Mouse (Mus musculus): ENCODE measurements around the gene Fem1a. TPM values are rescaled to one million over a fixed set of nuclear protein-coding genes. Genes with fewer than 3 reads are reported as not detected.

The Fem1a gene
- 5.7 and 6.4 TPM in 2 replicates for polyA plus RNA-seq (2015; fragmentation: Nextera tagmentation; extraction: Ambion mirVana)

DNA sequence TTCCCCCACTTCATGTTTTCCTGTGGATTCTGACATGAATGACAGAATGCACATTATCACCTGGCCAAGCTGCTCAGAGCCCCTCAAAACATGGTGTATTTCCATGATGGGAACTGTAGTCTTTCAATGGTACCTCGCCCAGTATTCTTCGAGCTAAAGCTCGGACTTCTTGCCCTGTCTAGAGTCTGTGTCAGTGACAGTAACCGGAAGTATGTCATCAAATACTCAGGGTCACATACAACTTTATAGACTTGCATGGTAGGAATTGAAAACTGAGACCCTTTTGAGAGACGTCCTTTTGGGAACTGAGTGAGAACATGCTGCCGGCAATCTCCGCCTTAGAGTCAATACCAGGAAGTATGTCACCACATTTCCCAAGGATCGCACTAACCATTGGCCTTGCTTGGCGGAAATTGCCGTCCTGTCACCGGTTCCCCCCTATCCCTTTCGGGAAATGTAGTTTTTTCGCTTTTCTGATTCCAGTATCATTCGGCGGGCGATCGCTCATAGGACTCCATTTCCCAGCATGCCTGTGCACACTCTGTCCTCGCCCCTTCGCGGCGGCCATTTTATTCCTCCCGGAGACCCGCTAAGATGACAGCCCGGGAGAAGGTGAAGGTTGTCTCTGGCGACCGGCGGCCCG, at the start of gene Fem1a:
TSS of gene Fem1a (plus strand) at position 572 of the 643 bp plus-strand sequence.
- Histone ChIP-seq H3K4me1 (replicated peaks) (peaks cover 52% of the 10 kb centered on the region), H3K9me3 (replicated peaks) (no peaks in the 10 kb centered on the region), H3K36me3 (replicated peaks) (peaks cover 37% of the 10 kb centered on the region), H3K4me2 (peak within 1 kb of the TSS; percentile 96), H3K4me3 (replicated peaks) (peak within 1 kb of the TSS; percentile 74), H3K27me3 (no peaks in the 10 kb centered on the region), H3K27ac (replicated peaks) (peak within 1 kb of the TSS; percentile 95), H3K9ac (peak within 1 kb of the TSS; percentile 71)
- peak; percentile 92 for ATAC-seq (ENCODE audit: insufficient read depth)
- WGBS (ENCODE audit: insufficient replicate concordance), result under 1% methylated on average over 28 of the region's 28 CpGs

DNA sequence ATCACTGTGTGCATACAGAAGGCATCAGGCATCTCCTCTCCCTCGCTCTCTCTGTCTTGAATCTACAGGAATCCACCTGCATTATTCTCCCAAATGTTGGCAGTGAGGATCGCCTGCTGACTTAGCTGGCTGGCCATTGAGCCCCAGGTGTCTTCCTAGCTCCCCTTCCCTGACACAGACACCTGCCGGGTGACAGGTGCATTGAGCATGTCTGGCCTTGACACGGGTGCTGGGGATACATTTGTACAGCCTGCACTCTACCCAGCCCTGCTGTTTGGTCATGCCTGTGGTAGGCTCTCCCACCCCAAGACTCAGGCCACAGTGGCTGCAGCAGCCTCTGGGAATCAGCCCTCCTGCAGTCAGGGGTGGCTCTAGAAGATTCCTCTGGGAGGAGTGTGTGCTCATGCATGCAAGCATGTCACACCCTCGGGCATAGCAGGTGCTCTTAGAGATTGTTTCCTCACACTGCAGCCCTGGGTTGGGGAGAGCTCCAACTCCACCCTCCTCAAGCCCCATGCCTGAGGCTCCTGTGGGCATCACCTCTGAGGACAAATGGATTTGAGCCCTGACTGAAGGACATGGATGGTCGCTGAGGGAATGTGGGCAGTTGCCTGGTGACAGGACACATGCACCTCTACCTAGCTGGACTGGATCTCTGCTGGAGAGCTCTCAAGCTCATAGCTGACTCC, 49.5 kb upstream of the Fem1a start:
- Histone ChIP-seq H3K4me3 (replicated peaks) (no peak overlapping the region), H3K27me3 (no peaks in the 10 kb centered on the region), H3K9me3 (replicated peaks) (no peaks in the 10 kb centered on the region), H3K4me1 (replicated peaks) (peaks cover 33% of the 10 kb centered on the region), H3K36me3 (replicated peaks) (peaks cover 82% of the 10 kb centered on the region), H3K4me2 (no peak overlapping the region), H3K27ac (replicated peaks) (peak overlapping the region; percentile 65), H3K9ac (no peak overlapping the region)
- ATAC-seq (ENCODE audit: insufficient read depth), result no peak
- 61% methylated on average over 6 of the region's 6 CpGs for WGBS (ENCODE audit: insufficient replicate concordance)

DNA sequence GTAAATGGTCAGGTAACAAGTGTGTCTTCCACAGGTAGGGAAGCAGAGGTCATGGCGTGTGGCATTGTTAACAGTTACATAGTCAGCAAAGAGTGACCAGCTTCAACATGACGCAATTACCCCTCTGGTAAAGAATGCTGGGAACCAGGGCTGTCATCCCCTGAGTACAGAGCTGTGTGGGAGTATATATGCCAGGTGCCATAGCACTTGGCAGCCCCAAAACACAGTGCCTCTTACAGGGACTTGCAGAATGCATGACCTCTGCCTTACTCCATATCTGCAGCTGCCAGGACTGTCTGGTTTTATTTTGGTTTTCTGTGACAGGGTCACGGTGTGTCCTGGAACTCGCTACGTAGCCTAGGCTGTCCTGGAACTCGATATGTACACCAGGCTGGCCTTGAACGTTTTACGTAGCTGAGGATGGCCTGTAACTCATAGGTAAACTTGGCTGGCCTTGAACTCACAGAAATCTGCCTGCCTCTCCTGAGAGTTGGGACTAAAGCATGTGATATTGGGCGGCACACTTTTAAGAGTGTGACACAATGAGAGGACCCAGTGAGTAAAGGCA, 48.6 kb upstream of the Fem1a start:
- H3K9me3 ChIP-seq (replicated peaks), result no peaks in the 10 kb centered on the region
- 78% methylated on average over 9 of the region's 9 CpGs for WGBS (ENCODE audit: insufficient replicate concordance)

GRCm38 (mm10) chr17:56208821-56209220, 47.8 kb upstream of the Fem1a start:
- WGBS (ENCODE audit: insufficient replicate concordance), result 75% methylated on average over 3 of the region's 3 CpGs
- no peak overlapping the region for H3K4me3 ChIP-seq (replicated peaks)
- peaks cover 68% of the 10 kb centered on the region for H3K36me3 ChIP-seq (replicated peaks)
- no peaks in the 10 kb centered on the region for H3K27me3 ChIP-seq
- H3K9me3 ChIP-seq (replicated peaks), result no peaks in the 10 kb centered on the region
- no peak overlapping the region for H3K4me2 ChIP-seq
- H3K27ac ChIP-seq (replicated peaks), result no peak overlapping the region
- ATAC-seq (ENCODE audit: insufficient read depth), result no peak
- no peak overlapping the region for H3K9ac ChIP-seq
- peaks cover 44% of the 10 kb centered on the region for H3K4me1 ChIP-seq (replicated peaks)

More for the DNA sequence above, 48.6 kb upstream of the Fem1a start:
- H3K4me3 ChIP-seq (replicated peaks), result no peak overlapping the region
- H3K27ac ChIP-seq (replicated peaks), result no peak overlapping the region
- no peaks in the 10 kb centered on the region for H3K27me3 ChIP-seq
- ATAC-seq (ENCODE audit: insufficient read depth), result no peak
- H3K4me2 ChIP-seq, result no peak overlapping the region
- no peak overlapping the region for H3K9ac ChIP-seq
- H3K4me1 ChIP-seq (replicated peaks), result peaks cover 42% of the 10 kb centered on the region
- H3K36me3 ChIP-seq (replicated peaks), result peaks cover 76% of the 10 kb centered on the region

GRCm38 (mm10) chr17:56211090-56211489, 45.5 kb upstream of the Fem1a start:
- Histone ChIP-seq H3K9ac (no peak overlapping the region), H3K4me2 (no peak overlapping the region), H3K27ac (replicated peaks) (no peak overlapping the region), H3K27me3 (no peaks in the 10 kb centered on the region), H3K4me1 (replicated peaks) (peaks cover 45% of the 10 kb centered on the region), H3K4me3 (replicated peaks) (no peak overlapping the region), H3K9me3 (replicated peaks) (no peaks in the 10 kb centered on the region), H3K36me3 (replicated peaks) (peaks cover 49% of the 10 kb centered on the region)
- WGBS (ENCODE audit: insufficient replicate concordance), result 73% methylated on average over 2 of the region's 2 CpGs
- no peak for ATAC-seq (ENCODE audit: insufficient read depth)

- Histone ChIP-seq H3K4me2 (peak overlapping the region; percentile 5; the same call in 1 of the 2 replicates), H3K36me3 (replicated peaks) (peaks cover 42% of the 10 kb centered on the region)
- WGBS (ENCODE audit: insufficient replicate concordance), result 18% methylated on average over 6 of the region's 6 CpGs
Measured at GRCm38 (mm10) chr17:56212676-56213075, 43.9 kb upstream of the Fem1a start.

DNA sequence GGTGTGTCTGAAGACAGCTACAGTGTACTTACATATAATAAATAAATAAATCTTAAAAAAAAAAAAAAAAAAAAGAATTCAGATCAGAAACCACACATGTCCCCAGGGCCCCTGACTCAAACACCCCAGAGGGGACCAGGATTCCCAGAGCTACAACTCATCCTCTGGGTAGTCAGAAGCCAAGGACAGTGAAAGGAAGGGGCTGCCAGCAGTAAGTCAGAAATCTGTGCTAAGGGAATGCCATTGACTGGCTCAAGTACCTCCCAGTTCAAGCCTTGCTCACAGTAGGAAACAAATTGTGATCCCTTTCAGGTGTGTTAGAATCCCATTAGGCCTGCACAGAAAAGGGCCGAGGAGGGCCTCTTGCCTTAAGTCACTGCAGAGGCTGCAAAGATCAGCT, 42.4 kb upstream of the Fem1a start:
- ATAC-seq (ENCODE audit: insufficient read depth), result no peak
- Histone ChIP-seq H3K27ac (replicated peaks) (no peak overlapping the region), H3K9me3 (replicated peaks) (no peaks in the 10 kb centered on the region), H3K27me3 (no peaks in the 10 kb centered on the region), H3K9ac (no peak overlapping the region), H3K4me3 (replicated peaks) (no peak overlapping the region), H3K36me3 (replicated peaks) (peaks cover 32% of the 10 kb centered on the region), H3K4me1 (replicated peaks) (peaks cover 44% of the 10 kb centered on the region), H3K4me2 (no peak overlapping the region)
- 63% methylated on average over 1 of the region's 1 CpGs for WGBS (ENCODE audit: insufficient replicate concordance)

More at GRCm38 (mm10) chr17:56212676-56213075, 43.9 kb upstream of the Fem1a start:
- peak; percentile 58 for ATAC-seq (ENCODE audit: insufficient read depth)
- Histone ChIP-seq H3K27ac (replicated peaks) (peak overlapping the region; percentile 69), H3K4me3 (replicated peaks) (no peak overlapping the region), H3K9me3 (replicated peaks) (no peaks in the 10 kb centered on the region), H3K9ac (no peak overlapping the region), H3K27me3 (no peaks in the 10 kb centered on the region), H3K4me1 (replicated peaks) (peaks cover 46% of the 10 kb centered on the region)

DNA sequence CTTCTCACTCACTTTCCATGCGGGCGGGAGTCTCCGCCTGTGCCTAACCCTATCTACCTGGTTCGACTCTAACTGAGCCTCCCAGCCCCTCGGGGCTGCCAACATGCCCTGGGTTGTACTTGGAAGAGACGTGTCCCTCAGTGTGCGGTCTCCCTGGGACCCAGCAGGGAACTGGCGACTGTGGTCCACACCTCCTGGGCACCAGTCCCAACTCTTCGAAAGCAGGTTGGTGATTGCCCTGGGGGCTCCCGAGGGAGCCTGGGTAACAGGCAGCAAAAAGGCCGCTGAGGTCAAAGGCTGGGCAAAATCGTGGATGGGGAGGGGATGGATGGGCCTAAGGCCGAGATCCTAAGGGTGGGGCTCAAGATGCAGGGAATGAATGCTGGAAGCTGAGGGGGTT, 38.9 kb upstream of the Fem1a start:
- ATAC-seq (ENCODE audit: insufficient read depth), result no peak

DNA sequence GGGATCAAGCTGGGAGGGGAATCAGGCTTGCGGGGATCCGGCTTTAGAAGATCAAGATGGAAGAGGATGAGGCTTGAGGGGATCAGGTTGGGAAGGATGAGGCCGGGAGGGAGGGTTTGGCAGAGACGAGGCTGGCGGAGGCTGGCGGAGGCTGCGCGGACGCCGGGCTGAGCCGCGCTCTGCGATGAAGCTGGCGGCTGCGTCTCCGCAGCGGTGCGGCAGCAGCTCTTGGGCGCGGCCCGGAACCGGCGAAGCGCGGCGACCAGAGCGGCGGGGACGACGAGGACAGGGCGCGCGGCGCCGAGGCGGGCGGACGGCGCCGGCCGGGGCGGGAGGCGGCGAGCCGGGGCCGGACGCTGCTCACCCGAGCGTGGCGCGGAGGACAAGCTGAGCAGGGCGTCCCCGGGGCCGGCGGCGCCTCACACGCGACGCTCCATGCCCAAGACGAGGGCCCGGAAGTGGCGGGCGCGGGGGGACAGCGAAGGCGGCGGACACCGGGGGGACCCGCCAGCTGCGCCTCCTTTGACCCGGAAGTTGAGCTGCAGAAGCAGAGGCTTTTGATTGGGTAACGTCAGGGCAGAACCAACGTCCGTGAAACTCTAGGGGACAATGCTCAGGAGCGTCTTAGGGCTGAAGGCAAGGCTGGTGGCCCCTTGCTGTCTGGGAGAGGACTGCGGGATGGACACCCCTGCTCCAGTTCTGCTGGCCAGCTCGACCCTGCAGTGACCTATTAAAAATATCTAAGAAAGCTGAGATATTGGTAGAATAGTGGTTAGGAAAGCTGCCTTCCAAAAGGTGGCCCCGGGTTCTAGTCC, 38.0 kb upstream of the Fem1a start, which contains the start of gene Dpp9:
TSS of gene Dpp9 (minus strand) at position 529 of the 815 bp plus-strand sequence.
- peak within 1 kb of the TSS; percentile 84 for H3K27ac ChIP-seq (replicated peaks)
- H3K36me3 ChIP-seq (replicated peaks), result 0 out of 2 replicates have a peak, but pooled peaks cover 3% of the 10 kb centered on the region
- H3K4me3 ChIP-seq (replicated peaks), result peak within 1 kb of the TSS; percentile 79
- H3K4me2 ChIP-seq, result peak within 1 kb of the TSS; percentile 84
- no peaks in the 10 kb centered on the region for H3K27me3 ChIP-seq
- no peaks in the 10 kb centered on the region for H3K9me3 ChIP-seq (replicated peaks)
- peak within 1 kb of the TSS; percentile 84 for H3K9ac ChIP-seq
- peak; percentile 94 for ATAC-seq (ENCODE audit: insufficient read depth)
- peaks cover 41% of the 10 kb centered on the region for H3K4me1 ChIP-seq (replicated peaks)
- under 1% methylated on average over 78 of the region's 78 CpGs for WGBS (ENCODE audit: insufficient replicate concordance)

More for the DNA sequence above, 38.9 kb upstream of the Fem1a start:
- Histone ChIP-seq H3K27ac (replicated peaks) (peak overlapping the region; percentile 84; the same call in 1 of the 2 replicates), H3K4me2 (peak overlapping the region; percentile 84), H3K27me3 (no peaks in the 10 kb centered on the region), H3K4me3 (replicated peaks) (peak overlapping the region; percentile 79), H3K4me1 (replicated peaks) (peaks cover 47% of the 10 kb centered on the region), H3K9me3 (replicated peaks) (no peaks in the 10 kb centered on the region), H3K36me3 (replicated peaks) (0 out of 2 replicates have a peak, but pooled peaks cover 3% of the 10 kb centered on the region), H3K9ac (peak overlapping the region; percentile 84)
- WGBS (ENCODE audit: insufficient replicate concordance), result 68% methylated on average over 13 of the region's 13 CpGs

- Histone ChIP-seq H3K36me3 (replicated peaks) (0 out of 2 replicates have a peak, but pooled peaks cover 3% of the 10 kb centered on the region), H3K4me1 (replicated peaks) (peaks cover 41% of the 10 kb centered on the region), H3K4me3 (replicated peaks) (peak overlapping the region; percentile 79), H3K4me2 (peak overlapping the region; percentile 84), H3K9me3 (replicated peaks) (no peaks in the 10 kb centered on the region), H3K9ac (peak overlapping the region; percentile 84), H3K27ac (replicated peaks) (peak overlapping the region; percentile 84), H3K27me3 (no peaks in the 10 kb centered on the region)
- 28% methylated on average over 12 of the region's 12 CpGs for WGBS (ENCODE audit: insufficient replicate concordance)
- no peak; the same call in 1 of the 2 replicates for ATAC-seq (ENCODE audit: insufficient read depth)
Measured at GRCm38 (mm10) chr17:56219251-56219650, 37.4 kb upstream of the Fem1a start.

Data from liver, embryonic 15.5 days (tissue).